Mouse (Mus musculus) forebrain, embryonic 14.5 days (tissue): ENCODE measurements around the gene Sart3. TPM values are rescaled to one million over a fixed set of nuclear protein-coding genes. Genes with fewer than 3 reads are reported as not detected.

Experiments used
- ATAC-seq: fragments of 200-750 bp; cut with Nextera tagmentation; 2 replicates; pipeline ENCODE4 v1.8.0; 2017; ENCODE audit warnings: mild to moderate bottlenecking, moderate library complexity
- DNase-seq: peaks from one replicate; pipeline ENCODE4 v3.0.0-alpha.2; 2015; ENCODE audit warnings: low spot score
- H3K27ac ChIP-seq: fragments of 300-500 bp; sonication (generic); 2 replicates; pipeline ENCODE4 v1.5.1; 2014; ENCODE audit warnings: low read depth, mild to moderate bottlenecking, control low read depth, low read length, moderate library complexity
- H3K27me3 ChIP-seq: fragments of 300-500 bp; sonication (generic); replicated peaks from 2 replicates; pipeline ENCODE4 v1.6.1; 2014; ENCODE audit warnings: low read length, control low read depth, mixed read lengths; ENCODE audit not compliant: control insufficient read depth, insufficient read depth
- H3K36me3 ChIP-seq: fragments of 300-500 bp; sonication (generic); 2 replicates; pipeline ENCODE4 v1.6.1; 2014; ENCODE audit warnings: low read length, control low read depth; ENCODE audit not compliant: control insufficient read depth, insufficient read depth
- H3K4me1 ChIP-seq: fragments of 300-500 bp; sonication (generic); 2 replicates; pipeline ENCODE4 v1.6.1; 2014; ENCODE audit warnings: antibody characterized with exemption, low read length, control low read depth; ENCODE audit not compliant: control insufficient read depth, insufficient read depth
- H3K4me2 ChIP-seq: fragments of 300-500 bp; sonication (generic); 2 replicates; pipeline ENCODE4 v1.6.1; 2014; ENCODE audit warnings: mild to moderate bottlenecking, control low read depth, low read length
- H3K4me3 ChIP-seq: fragments of 300-500 bp; sonication (generic); 2 replicates; pipeline ENCODE4 v1.5.1; 2014; ENCODE audit warnings: low read depth, low read length, control low read depth
- H3K9ac ChIP-seq: fragments of 300-500 bp; sonication (generic); 2 replicates; pipeline ENCODE4 v1.6.1; 2014; ENCODE audit warnings: mild to moderate bottlenecking, low read length, control low read depth, moderate library complexity
- H3K9me3 ChIP-seq: fragments of 300-500 bp; sonication (generic); replicated peaks from 2 replicates; pipeline ENCODE4 v1.6.1; 2016; ENCODE audit warnings: low read length, control low read depth, mixed read lengths; ENCODE audit not compliant: control insufficient read depth
- WGBS: fragments of 180-500 bp; shearing (Covaris S2); extraction: QIAGEN DNeasy Blood & Tissue Kit; methylation state at CpG from one replicate; pipeline ENCODE4 v1.1.7; 2014; 5-methylcytosine and 5-hydroxymethylcytosine counted together
- polyA plus RNA-seq: library from polyadenylated mRNA; unstranded; fragments of >200 nt; fragmentation: Nextera tagmentation; extraction: Ambion mirVana; gene quantifications from 2 replicates; pipeline ENCODE4 v1.2.1, GENCODE M21; 2014

Sart3 gene
- polyA plus RNA-seq, 1 experiment from 2014 or later = 27.3 TPM

GRCm38 (mm10) chr5:113726618-113727017, 45.7 kb downstream of the Sart3 start:
- no peak for DNase-seq

GRCm38 (mm10) chr5:113725417-113725816, 46.9 kb downstream of the Sart3 start:
- Histone ChIP-seq H3K4me2 (no peak overlapping the region), H3K9me3 (no peaks in the 10 kb centered on the region), H3K4me3 (no peak overlapping the region), H3K4me1 (peaks cover 5% of the 10 kb centered on the region; the same call in 1 of the 2 replicates), H3K36me3 (no peaks in the 10 kb centered on the region), H3K27me3 (no peaks in the 10 kb centered on the region), H3K27ac (no peak overlapping the region), H3K9ac (no peak overlapping the region)
- 65% methylated on average over 12 of the region's 12 CpGs for WGBS
- ATAC-seq (no peak), DNase-seq (no peak)

More at GRCm38 (mm10) chr5:113726618-113727017, 45.7 kb downstream of the Sart3 start:
- H3K4me2 ChIP-seq = no peak overlapping the region
- H3K36me3 ChIP-seq = no peaks in the 10 kb centered on the region
- H3K27me3 ChIP-seq = no peaks in the 10 kb centered on the region
- no peak overlapping the region for H3K27ac ChIP-seq
- no peaks in the 10 kb centered on the region for H3K9me3 ChIP-seq
- 71% methylated on average over 6 of the region's 6 CpGs for WGBS
- no peak for ATAC-seq
- peaks cover 5% of the 10 kb centered on the region; the same call in 1 of the 2 replicates for H3K4me1 ChIP-seq
- no peak overlapping the region for H3K4me3 ChIP-seq
- no peak overlapping the region for H3K9ac ChIP-seq

- peak; percentile 78 for ATAC-seq
- H3K9me3 ChIP-seq = no peaks in the 10 kb centered on the region
- no peak within 1 kb of the TSS for H3K9ac ChIP-seq
- no peak within 1 kb of the TSS for H3K27ac ChIP-seq
- peak; percentile 91 for DNase-seq
- no peaks in the 10 kb centered on the region for H3K27me3 ChIP-seq
- no peak within 1 kb of the TSS for H3K4me2 ChIP-seq
- no peaks in the 10 kb centered on the region for H3K36me3 ChIP-seq
- 5% methylated on average over 15 of the region's 15 CpGs for WGBS
- peaks cover 5% of the 10 kb centered on the region; the same call in 1 of the 2 replicates for H3K4me1 ChIP-seq
- no peak within 1 kb of the TSS for H3K4me3 ChIP-seq
These were observed 47.9 kb downstream of the Sart3 start, which contains the start of gene 1700069L16Rik for GRCm38 (mm10) chr5:113724446-113724845. Gene 1700069L16Rik, minus strand, starts transcription at chr5:113724772.

GRCm38 (mm10) chr5:113723567-113724237, 48.6 kb downstream of the Sart3 start:
- no peak overlapping the region for H3K4me2 ChIP-seq
- no peak overlapping the region for H3K9ac ChIP-seq
- H3K4me3 ChIP-seq = no peak overlapping the region
- peaks cover 11% of the 10 kb centered on the region for H3K4me1 ChIP-seq
- DNase-seq (no peak), ATAC-seq (no peak)
- H3K9me3 ChIP-seq = no peaks in the 10 kb centered on the region
- WGBS = 43% methylated on average over 8 of the region's 8 CpGs
- no peaks in the 10 kb centered on the region for H3K27me3 ChIP-seq
- no peak overlapping the region for H3K27ac ChIP-seq
- no peaks in the 10 kb centered on the region for H3K36me3 ChIP-seq

- Histone ChIP-seq H3K4me3 (no peak overlapping the region), H3K9ac (no peak overlapping the region), H3K27me3 (no peaks in the 10 kb centered on the region), H3K9me3 (no peaks in the 10 kb centered on the region), H3K4me1 (peaks cover 12% of the 10 kb centered on the region), H3K36me3 (no peaks in the 10 kb centered on the region), H3K4me2 (no peak overlapping the region), H3K27ac (no peak overlapping the region)
- ATAC-seq = no peak
- no peak for DNase-seq
- 89% methylated on average over 10 of the region's 10 CpGs for WGBS
These were observed 49.9 kb downstream of the Sart3 start for GRCm38 (mm10) chr5:113722224-113723013.

GRCm38 (mm10) chr5:113719221-113719661, 53.1 kb downstream of the Sart3 start:
- Histone ChIP-seq H3K9me3 (no peaks in the 10 kb centered on the region), H3K27me3 (no peaks in the 10 kb centered on the region), H3K36me3 (no peaks in the 10 kb centered on the region), H3K9ac (no peak overlapping the region), H3K27ac (peak overlapping the region; percentile 34; the same call in 1 of the 2 replicates), H3K4me2 (no peak overlapping the region), H3K4me1 (peaks cover 20% of the 10 kb centered on the region), H3K4me3 (no peak overlapping the region)
- DNase-seq = peak; percentile 77
- 44% methylated on average over 8 of the region's 8 CpGs for WGBS
- ATAC-seq = peak; percentile 36

- Histone ChIP-seq H3K27ac (peak overlapping the region; percentile 82), H3K36me3 (no peaks in the 10 kb centered on the region), H3K9me3 (no peaks in the 10 kb centered on the region), H3K4me3 (no peak overlapping the region), H3K9ac (no peak overlapping the region; the same call in 1 of the 2 replicates), H3K4me1 (peaks cover 16% of the 10 kb centered on the region), H3K27me3 (no peaks in the 10 kb centered on the region), H3K4me2 (peak overlapping the region; percentile 0; the same call in 1 of the 2 replicates)
- 6% methylated on average over 11 of the region's 12 CpGs for WGBS
- ATAC-seq = peak; percentile 83
- DNase-seq = peak; percentile 90
These were observed 55.5 kb downstream of the Sart3 start for GRCm38 (mm10) chr5:113716581-113717388.

GRCm38 (mm10) chr5:113712861-113713260, 59.4 kb downstream of the Sart3 start:
- 71% methylated on average over 2 of the region's 2 CpGs for WGBS
- ATAC-seq (no peak), DNase-seq (no peak)
- Histone ChIP-seq H3K27me3 (no peaks in the 10 kb centered on the region), H3K4me1 (peaks cover 8% of the 10 kb centered on the region), H3K4me2 (no peak overlapping the region), H3K36me3 (no peaks in the 10 kb centered on the region), H3K4me3 (no peak overlapping the region), H3K9ac (no peak overlapping the region), H3K9me3 (no peaks in the 10 kb centered on the region), H3K27ac (no peak overlapping the region)
